Mouse (Mus musculus) urinary bladder, postnatal 4 days (tissue): ENCODE data around the gene Zc3h13.

Experiments
- DNase-seq, 2 experiments: peaks; one replicate each; pipeline ENCODE4 v3.0.0; 2021 to 2022; ENCODE audit warnings: low spot score in 2 of 2

Zc3h13 gene

DNA sequence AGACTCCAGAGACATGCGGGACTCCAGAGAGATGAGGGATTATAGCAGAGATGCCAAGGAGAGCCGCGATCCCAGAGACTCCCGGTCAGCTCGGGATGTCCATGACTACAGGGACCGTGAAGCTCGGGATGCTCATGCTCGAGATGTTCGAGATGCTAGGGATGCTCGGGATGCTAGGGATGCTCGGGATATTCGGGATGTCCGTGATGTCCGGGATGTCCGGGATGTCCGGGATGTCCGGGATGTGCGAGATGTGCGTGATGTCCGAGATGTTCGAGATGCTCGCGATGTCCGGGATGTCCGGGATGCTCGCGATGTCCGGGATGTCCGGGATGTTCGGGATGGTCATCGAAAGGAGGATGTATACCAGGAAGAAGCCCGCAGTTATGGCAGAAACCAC lies 39.2 kb downstream of the Zc3h13 start:
- DNase-seq: no peak

DNA sequence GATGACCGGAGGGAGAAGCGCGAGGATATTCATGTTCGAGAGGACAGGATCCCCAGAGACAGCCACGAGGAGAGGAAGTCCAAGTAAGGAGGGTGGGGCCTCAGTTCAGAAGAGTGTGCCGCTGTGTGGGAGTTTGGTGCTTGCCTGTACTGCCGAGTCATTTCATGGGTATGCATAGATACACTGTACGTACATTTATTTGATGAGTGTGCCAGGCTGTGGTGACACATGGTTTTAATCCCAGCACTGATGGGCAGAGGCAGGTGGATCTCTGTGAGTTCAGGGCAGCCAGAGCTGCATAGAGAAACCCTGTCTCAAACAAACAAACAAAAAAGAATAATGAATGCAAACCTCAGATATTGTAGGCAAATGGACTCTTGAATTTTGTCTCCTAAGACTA lies 43.9 kb downstream of the Zc3h13 start:
- no peak for DNase-seq

DNA sequence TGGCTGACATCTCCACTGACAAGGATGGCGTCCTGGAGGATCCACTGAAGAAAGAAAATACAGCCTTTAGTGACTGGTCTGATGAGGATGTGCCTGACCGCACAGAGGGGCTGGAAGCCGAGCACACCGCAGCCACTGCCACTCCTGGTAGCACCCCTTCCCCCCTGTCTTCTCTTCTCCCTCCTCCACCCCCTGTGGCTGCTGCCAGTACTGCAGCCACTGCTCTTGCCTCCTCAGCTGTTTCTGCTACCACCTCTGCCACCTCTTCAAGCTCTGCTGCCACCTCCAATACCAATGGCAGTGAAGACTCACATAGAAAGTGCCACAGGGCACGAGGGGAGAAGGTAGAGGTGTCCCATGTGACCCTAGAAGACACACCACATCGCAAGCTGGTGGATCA lies 46.4 kb downstream of the Zc3h13 start:
- DNase-seq: no peak

DNA sequence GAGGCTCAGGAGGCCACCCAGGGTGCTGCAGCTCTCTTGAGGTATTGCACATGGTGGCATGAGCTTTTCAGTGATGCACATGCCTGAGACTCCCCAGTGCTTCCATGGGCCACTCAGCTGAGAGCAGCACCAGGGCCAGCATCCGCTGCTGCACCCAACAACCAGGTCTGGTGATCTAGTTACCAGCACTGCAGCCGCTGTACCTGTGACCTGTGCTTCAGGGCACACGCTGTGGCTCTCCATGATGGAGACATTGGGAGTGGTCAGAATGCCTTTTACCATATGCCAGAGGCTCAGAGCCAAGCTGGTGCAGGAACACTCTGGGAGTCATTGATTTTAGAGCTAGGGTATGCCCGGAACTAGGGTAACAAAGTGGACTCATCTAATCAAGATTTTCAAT lies 50.1 kb downstream of the Zc3h13 start:
- DNase-seq: no peak

DNA sequence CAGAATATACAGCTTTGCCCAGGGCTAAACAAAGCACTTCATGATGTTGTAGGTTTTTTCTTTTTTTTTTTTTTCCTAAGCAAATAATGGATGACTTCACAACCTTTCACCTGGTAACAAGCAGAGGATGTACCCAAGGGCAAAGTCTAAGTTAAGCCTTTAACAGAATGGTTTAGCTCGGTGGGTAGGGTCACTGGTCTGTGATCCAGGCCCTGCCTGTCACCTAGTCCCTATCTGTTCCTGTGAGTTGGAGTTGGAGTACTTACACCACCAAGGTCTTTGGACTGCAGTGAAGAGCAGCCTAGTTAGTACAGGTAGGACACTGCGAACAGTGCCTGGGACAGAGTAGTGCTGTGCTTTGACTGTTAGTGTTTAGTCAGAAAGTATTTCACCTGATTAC lies 53.7 kb downstream of the Zc3h13 start:
- DNase-seq: no peak

DNA sequence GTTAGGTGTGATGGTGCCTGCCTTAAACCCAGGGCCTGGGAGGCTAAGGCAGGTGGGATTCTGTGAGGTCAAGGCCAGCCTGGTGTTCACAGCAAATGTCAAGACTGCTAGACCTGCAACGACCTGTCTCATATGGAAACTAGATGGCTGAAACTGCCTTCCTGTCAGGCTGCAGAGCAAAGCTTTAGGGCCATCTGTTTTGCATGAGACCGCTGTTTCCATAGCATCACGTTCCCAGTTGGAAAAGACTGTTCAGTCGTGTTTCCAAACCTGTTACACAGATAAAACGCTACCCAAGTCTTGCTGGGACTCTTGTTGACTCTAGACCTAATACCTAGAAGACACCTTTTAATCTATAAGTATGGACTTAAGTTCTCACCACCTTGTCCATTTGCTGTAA lies 61.9 kb downstream of the Zc3h13 start:
- no peak for DNase-seq

DNA sequence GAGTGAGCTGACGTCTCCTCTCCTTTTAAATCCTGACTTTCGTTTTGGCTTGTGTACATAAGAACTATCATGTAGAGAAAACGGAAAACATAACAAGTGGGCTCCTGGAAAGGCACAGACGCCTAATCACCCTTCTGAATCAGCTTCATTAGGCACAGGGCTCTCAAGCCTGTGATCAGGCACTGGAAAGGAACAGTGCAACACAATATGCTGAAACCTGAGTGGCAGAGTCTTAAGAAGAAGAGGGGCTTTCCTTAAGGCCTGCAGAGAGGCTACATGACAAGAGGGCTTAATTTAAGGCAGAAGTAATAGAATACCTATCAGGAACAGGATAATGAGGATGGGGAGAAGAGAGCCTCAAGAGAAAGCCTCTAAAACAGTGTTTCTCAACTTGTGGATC lies 67.5 kb downstream of the Zc3h13 start:
- no peak for DNase-seq

DNA sequence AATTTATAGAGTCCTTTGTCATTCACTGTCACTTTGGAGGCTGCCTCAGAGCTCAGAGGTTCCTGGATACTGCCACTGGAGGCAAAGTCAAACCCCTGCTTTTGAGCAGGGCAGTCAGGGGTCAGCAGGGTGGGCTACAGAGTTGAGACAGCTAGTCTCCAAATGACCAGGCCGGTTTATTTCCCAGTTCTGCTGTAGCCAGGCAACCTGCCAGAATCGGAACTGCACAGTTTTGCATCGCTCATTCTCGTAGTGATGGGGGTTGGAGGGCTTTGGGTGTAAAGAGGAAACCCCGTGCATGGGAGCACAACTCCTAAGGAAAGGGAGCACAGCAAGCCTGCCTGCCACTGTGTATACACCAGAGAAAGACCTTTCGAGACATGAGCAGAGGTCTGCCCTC lies 79.1 kb downstream of the Zc3h13 start:
- DNase-seq: no peak

- DNase-seq: no peak
Measured at GRCm38 (mm10) chr14:75365301-75366035, 81.3 kb downstream of the Zc3h13 start.

DNA sequence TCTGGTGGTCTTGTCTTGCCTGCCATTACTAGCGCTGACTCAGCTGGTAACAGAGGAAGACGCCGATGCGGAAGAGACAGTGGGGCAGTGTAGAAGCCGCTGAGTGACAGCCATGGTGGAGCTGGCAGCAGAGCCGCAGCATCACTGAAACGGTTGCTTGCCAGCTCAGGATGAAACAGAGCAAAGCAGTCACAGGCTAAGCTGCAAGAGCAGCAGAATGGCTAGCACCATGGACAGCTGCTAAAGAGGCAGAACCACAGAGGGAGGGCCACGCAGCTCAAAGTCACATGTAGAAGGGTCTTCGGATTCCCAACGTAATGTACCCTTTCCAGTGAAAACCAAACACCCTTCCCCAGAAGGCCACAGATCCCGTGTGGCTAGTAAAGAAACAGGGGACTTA lies 82.6 kb downstream of the Zc3h13 start:
- no peak for DNase-seq

GRCm38 (mm10) chr14:75367503-75367902 lies 83.3 kb downstream of the Zc3h13 start:
- no peak for DNase-seq

DNA sequence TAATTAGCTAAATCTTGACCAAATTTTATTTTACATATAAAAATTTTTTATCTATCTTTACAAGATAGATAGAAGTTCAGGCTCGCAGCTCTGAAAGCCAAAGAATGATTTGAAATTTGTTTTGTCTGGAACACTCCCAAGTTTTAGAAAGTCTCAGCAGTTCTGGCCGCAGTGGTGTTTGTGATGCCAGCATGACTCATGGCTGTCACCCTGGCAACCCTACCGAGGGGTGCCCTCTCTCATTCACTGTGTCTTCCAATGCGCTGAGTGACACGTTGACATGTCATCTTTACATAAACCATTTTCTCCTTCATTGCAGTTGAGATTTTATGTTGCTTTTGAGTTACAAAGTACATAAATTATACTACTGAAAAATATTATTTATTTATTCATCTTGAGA lies 85.7 kb downstream of the Zc3h13 start:
- no peak for DNase-seq

DNA sequence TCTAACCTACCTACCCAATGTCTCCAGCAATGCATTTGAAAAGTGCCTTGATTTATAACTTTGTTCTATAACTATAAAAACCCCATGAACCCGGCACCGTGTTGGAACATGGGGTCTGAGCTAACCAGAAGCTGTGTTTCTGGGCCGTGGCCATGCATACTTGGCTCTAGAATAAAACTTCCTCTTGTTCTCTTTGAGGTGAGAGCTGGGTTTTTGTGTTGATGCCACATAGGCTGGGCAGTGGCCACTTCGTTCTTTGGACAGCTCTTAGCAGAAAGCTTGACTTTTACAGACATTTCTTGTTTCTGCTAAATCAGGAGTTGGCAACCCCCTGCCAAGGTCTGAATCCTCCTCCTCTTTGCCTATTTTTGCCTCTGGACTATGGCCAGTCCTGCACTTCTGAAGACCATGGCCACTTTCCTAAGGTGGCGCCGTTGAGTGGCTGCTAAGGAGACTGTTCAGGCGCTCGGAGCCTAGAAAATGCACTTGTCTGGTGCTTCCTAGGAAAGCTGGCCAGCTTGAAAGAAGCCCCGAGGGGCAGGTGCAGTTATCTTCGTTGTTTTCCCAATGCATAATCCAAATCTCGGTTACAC lies 90.9 kb downstream of the Zc3h13 start:
- no peak for DNase-seq

DNA sequence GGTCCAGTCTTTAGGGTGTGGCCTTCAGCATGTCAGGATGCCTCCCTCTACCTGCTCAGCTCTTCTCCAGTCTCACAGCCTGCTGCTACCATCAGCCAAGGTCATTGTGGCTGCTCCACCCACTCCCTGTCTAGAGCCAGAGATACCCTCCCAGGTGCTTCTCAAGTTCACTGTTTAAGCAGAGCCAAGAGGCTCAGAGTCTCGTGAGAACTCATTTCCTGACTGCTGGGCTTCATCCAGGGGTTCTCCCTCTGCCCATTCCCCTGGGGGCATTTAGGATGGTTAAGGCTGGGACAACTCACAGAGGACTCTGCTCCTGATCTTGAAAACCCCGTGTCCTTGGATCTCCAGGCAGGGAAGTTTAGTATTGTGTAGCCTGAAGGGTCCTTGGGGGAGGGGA lies 92.1 kb downstream of the Zc3h13 start:
- no peak for DNase-seq

DNA sequence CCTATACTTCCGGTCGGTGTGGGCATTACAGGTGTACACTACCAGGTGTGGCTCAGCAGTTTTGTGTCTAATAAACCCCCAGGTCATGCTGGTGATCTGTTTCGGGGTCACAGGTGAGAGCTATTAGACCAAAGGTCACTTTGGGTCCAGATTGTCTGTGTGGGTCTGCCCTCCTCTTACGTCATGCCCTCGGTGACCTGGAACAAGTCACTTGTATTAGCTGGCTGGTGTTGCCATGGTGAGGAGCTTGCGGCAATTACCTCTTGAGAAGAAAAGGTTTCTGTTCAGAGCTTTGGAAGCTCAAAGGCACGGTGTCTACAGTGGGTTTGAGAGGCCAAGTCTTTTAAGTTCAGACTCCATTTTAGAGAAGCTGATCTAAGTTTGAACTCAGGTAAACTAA lies 93.4 kb downstream of the Zc3h13 start:
- DNase-seq: no peak
